Mouse (Mus musculus) ovary, adult 10 weeks (tissue): ENCODE results near the gene Gjd3. TPM values are rescaled to one million over a fixed set of nuclear protein-coding genes. Genes with fewer than 3 reads are reported as not detected.

Experiments
- polyA plus RNA-seq: library from polyadenylated mRNA; stranded (reverse); fragments of 350-450 nt; fragmentation: Illumina TruSeq; extraction: RNeasy Lipid Tissue Mini Kit (QIAGEN cat#74804); gene quantifications from one replicate; pipeline ENCODE4 v1.2.3, GENCODE M21; 2014

Gjd3 gene
- polyA plus RNA-seq = not detected

GRCm38 (mm10) chr11:98982773-98983133 is at the start of gene Gjd3:
Gene Gjd3 (minus strand): TSS chr11:98983016.

GRCm38 (mm10) chr11:99023500-99024467 is 41.0 kb upstream of the Gjd3 start, which contains the start of gene Top2a:
Gene Top2a (minus strand): TSS chr11:99024189.

Other genes with a start within 250 kb of the Gjd3 start
- 8.4 TPM for gene Thra, start 242.4 kb downstream of the Gjd3 start, polyA plus RNA-seq
- gene Nr1d1, start 207.7 kb downstream of the Gjd3 start, polyA plus RNA-seq = 1.6 TPM
- gene Msl1, start 187.5 kb downstream of the Gjd3 start, polyA plus RNA-seq = 113 TPM
- gene Casc3, start 178.1 kb downstream of the Gjd3 start, polyA plus RNA-seq = 24.9 TPM
- gene Rapgefl1, start 146.2 kb downstream of the Gjd3 start, polyA plus RNA-seq = 0.63 TPM
- 12.0 TPM for gene Wipf2, start 119.4 kb downstream of the Gjd3 start, polyA plus RNA-seq
- 6.8 TPM for gene Cdc6, start 75.2 kb downstream of the Gjd3 start, polyA plus RNA-seq
- 2.4 TPM for gene Rara, start 55.2 kb downstream of the Gjd3 start, polyA plus RNA-seq
- gene Top2a, start 41.2 kb upstream of the Gjd3 start, polyA plus RNA-seq = 203 TPM
- 57.2 TPM for gene Igfbp4, start 58.2 kb upstream of the Gjd3 start, polyA plus RNA-seq
- gene Tns4, start 106.3 kb upstream of the Gjd3 start, polyA plus RNA-seq = 1.6 TPM
- not detected for gene Ccr7, start 172.1 kb upstream of the Gjd3 start, polyA plus RNA-seq
- gene Smarce1, start 248.0 kb upstream of the Gjd3 start, polyA plus RNA-seq = 295 TPM